Mouse (Mus musculus) midbrain, embryonic 14.5 days (tissue): ENCODE data around the gene Ppy. TPM values are rescaled to one million over a fixed set of nuclear protein-coding genes. Genes with fewer than 3 reads are reported as not detected.

Experiments
- ATAC-seq: fragments of 200-750 bp; cut with Nextera tagmentation; 2 replicates; pipeline ENCODE4 v1.8.0; 2017; ENCODE audit warnings: moderate number of reproducible peaks, moderate library complexity; ENCODE audit not compliant: low FRiP score, low TSS enrichment
- DNase-seq: peaks from one replicate; pipeline ENCODE4 v3.0.0-alpha.2; 2015
- H3K27ac ChIP-seq: fragments of 300-500 bp; sonication (generic); replicated peaks from 2 replicates; pipeline ENCODE4 v1.5.1; 2014; ENCODE audit warnings: mild to moderate bottlenecking, low read depth, low read length, moderate library complexity
- H3K27me3 ChIP-seq: fragments of 300-500 bp; sonication (generic); 2 replicates; pipeline ENCODE4 v1.6.1; 2014; ENCODE audit warnings: low read length, control low read depth, mixed read lengths; ENCODE audit not compliant: control insufficient read depth, insufficient read depth
- H3K36me3 ChIP-seq: fragments of 300-500 bp; sonication (generic); 2 replicates; pipeline ENCODE4 v1.6.1; 2014; ENCODE audit warnings: low read length, control low read depth; ENCODE audit not compliant: control insufficient read depth, insufficient read depth
- H3K4me1 ChIP-seq: fragments of 300-500 bp; sonication (generic); 2 replicates; pipeline ENCODE4 v1.6.1; 2014; ENCODE audit warnings: mild to moderate bottlenecking, antibody characterized with exemption, low read length, control low read depth; ENCODE audit not compliant: control insufficient read depth, insufficient read depth
- H3K4me2 ChIP-seq: fragments of 300-500 bp; sonication (generic); 2 replicates; pipeline ENCODE4 v1.6.1; 2014; ENCODE audit warnings: mild to moderate bottlenecking, low read length, moderate library complexity
- H3K4me3 ChIP-seq: fragments of 300-500 bp; sonication (generic); replicated peaks from 2 replicates; pipeline ENCODE4 v1.5.1; 2014; ENCODE audit warnings: low read depth, low read length
- H3K9ac ChIP-seq: fragments of 300-500 bp; sonication (generic); replicated peaks from 2 replicates; pipeline ENCODE4 v1.6.1; 2014; ENCODE audit warnings: mild to moderate bottlenecking, low read length, moderate library complexity
- H3K9me3 ChIP-seq: fragments of 300-500 bp; sonication (generic); 2 replicates; pipeline ENCODE4 v1.6.1; 2016; ENCODE audit warnings: low read length, control low read depth, mixed read lengths; ENCODE audit not compliant: control insufficient read depth
- WGBS: fragments of 180-500 bp; shearing (Covaris S2); extraction: QIAGEN DNeasy Blood & Tissue Kit; methylation state at CpG from one replicate; pipeline ENCODE4 v1.1.7; 2014; 5-methylcytosine and 5-hydroxymethylcytosine counted together
- polyA plus RNA-seq: library from polyadenylated mRNA; unstranded; fragments of >200 nt; fragmentation: Nextera tagmentation; extraction: Ambion mirVana; gene quantifications from 2 replicates; pipeline ENCODE4 v1.2.1, GENCODE M21; 2014

The Ppy gene
- polyA plus RNA-seq, 1 experiment from 2014 or later: not detected

GRCm38 (mm10) chr11:102086331-102086730 lies 14.8 kb downstream of the Ppy start:
- Histone ChIP-seq H3K4me2 (peak overlapping the region; percentile 73), H3K27ac (peak overlapping the region; percentile 96), H3K4me3 (peak overlapping the region; percentile 62), H3K36me3 (peaks cover 7% of the 10 kb centered on the region; the same call in 1 of the 2 replicates), H3K4me1 (peaks cover 26% of the 10 kb centered on the region), H3K9me3 (no peaks in the 10 kb centered on the region), H3K27me3 (no peaks in the 10 kb centered on the region), H3K9ac (peak overlapping the region; percentile 79)
- 0 out of 2 replicates have a peak, but pooled peaks have one; percentile 38 for ATAC-seq
- 2% methylated on average over 3 of the region's 3 CpGs for WGBS
- peak; percentile 89 for DNase-seq

GRCm38 (mm10) chr11:102084159-102084558 lies 17.0 kb downstream of the Ppy start:
- Histone ChIP-seq H3K4me2 (no peak overlapping the region), H3K9me3 (no peaks in the 10 kb centered on the region), H3K4me1 (peaks cover 20% of the 10 kb centered on the region), H3K36me3 (peaks cover 14% of the 10 kb centered on the region; the same call in 1 of the 2 replicates), H3K4me3 (no peak overlapping the region), H3K27ac (no peak overlapping the region), H3K27me3 (no peaks in the 10 kb centered on the region), H3K9ac (no peak overlapping the region)
- ATAC-seq (no peak), DNase-seq (no peak)
- 13% methylated on average over 7 of the region's 7 CpGs for WGBS

GRCm38 (mm10) chr11:102083193-102083592 lies 17.9 kb downstream of the Ppy start:
- ATAC-seq (no peak), DNase-seq (peak; percentile 63)
- Histone ChIP-seq H3K4me1 (peaks cover 20% of the 10 kb centered on the region), H3K36me3 (peaks cover 15% of the 10 kb centered on the region), H3K27ac (no peak overlapping the region), H3K4me2 (peak overlapping the region; percentile 79), H3K4me3 (no peak overlapping the region), H3K9me3 (no peaks in the 10 kb centered on the region), H3K9ac (no peak overlapping the region), H3K27me3 (no peaks in the 10 kb centered on the region)
- 37% methylated on average over 4 of the region's 4 CpGs for WGBS

DNA sequence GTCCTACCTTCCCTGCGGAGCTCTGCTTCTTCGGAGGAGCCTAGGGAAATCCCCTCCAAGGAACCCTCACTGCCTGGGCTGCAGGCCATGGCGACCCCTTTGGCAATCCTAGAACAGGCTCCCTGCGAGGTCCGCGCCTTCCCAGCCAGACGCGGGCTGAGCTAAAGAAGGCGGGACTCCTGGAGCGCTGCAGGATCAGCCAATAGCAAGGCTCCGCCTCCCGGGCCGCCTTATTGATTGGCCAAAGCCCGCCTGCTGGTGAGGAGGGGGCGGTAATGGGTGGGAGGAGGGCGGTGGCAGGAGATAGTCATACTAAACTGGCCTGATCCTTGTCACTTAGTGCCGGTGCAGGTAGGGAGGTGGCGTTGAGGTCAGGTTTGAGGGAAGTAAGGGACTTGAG lies 18.8 kb downstream of the Ppy start:
- 2% methylated on average over 18 of the region's 18 CpGs for WGBS
- Histone ChIP-seq H3K4me1 (peaks cover 20% of the 10 kb centered on the region), H3K4me3 (peak overlapping the region; percentile 39), H3K9ac (peak overlapping the region; percentile 58), H3K27me3 (no peaks in the 10 kb centered on the region), H3K9me3 (no peaks in the 10 kb centered on the region), H3K4me2 (peak overlapping the region; percentile 79), H3K36me3 (peaks cover 23% of the 10 kb centered on the region), H3K27ac (no peak overlapping the region)
- ATAC-seq: peak; percentile 84
- DNase-seq: peak; percentile 94

DNA sequence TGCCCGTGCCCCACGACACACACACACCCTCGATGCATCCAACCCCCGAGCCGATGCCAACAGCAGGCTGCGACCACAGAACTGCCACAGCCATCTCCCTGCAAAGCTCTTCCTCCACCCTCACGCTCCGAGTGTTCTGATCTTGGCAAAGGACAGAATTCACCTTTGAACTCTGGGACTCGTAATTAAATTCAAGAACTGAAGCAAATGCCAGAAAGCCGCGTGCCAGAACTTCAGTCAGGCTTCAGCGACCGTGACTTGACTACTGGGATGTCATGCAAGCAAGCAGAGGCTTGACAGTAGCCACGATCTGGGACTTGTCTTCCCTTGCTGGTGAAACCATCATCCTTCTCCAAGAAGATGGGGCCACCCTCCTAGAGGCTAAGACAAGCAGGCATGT lies 27.4 kb downstream of the Ppy start:
- DNase-seq (no peak), ATAC-seq (no peak)
- Histone ChIP-seq H3K4me2 (no peak overlapping the region), H3K9me3 (no peaks in the 10 kb centered on the region), H3K4me3 (no peak overlapping the region), H3K27ac (no peak overlapping the region), H3K27me3 (no peaks in the 10 kb centered on the region), H3K36me3 (peaks cover 39% of the 10 kb centered on the region), H3K9ac (no peak overlapping the region), H3K4me1 (no peaks in the 10 kb centered on the region)
- 55% methylated on average over 14 of the region's 14 CpGs for WGBS

DNA sequence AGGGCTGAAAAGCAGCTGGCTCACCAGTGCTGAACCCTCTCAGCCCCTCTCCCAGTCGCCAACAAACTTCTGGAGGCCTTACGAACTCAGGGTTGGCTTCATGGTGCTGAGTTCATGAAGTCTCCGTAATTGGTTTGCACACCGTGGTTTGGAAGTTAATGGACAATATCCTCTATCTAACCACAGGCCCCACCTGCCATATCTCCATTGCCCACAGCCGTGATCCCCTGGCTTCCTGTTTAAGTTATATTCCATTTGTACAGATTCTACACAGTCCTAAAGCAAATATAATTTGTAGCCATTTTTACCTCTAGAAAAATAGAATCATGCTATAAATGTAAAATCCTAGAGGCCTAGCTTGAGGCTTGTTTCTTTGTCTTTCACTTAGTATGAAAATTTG lies 28.4 kb downstream of the Ppy start:
- WGBS: 83% methylated on average over 5 of the region's 5 CpGs
- Histone ChIP-seq H3K36me3 (peaks cover 33% of the 10 kb centered on the region), H3K27ac (no peak overlapping the region), H3K4me3 (no peak overlapping the region), H3K4me2 (no peak overlapping the region), H3K9ac (no peak overlapping the region), H3K9me3 (no peaks in the 10 kb centered on the region), H3K4me1 (no peaks in the 10 kb centered on the region), H3K27me3 (no peaks in the 10 kb centered on the region)
- DNase-seq (no peak), ATAC-seq (no peak)

DNA sequence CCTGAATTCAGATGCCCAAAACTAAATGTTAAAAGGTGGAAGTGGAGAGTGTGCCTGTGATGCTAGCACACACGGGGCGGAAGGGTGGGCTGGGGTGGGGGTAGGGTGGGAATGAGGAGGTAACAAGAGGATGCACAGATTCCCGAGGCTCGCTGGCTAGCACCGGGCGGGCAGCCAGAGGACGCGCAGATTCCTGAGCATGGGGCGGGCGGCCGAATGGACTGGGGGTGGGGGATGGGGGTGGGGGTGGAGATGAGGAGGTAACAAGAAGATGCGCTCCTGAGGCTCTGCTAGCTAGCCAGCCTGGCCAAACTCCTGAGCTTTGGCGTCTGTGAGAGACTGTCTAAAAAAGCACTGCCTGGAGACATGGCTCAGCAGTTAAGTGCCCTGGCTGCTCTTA lies 30.7 kb downstream of the Ppy start:
- DNase-seq (peak; percentile 24), ATAC-seq (no peak)
- Histone ChIP-seq H3K4me1 (no peaks in the 10 kb centered on the region), H3K9ac (no peak overlapping the region), H3K36me3 (peaks cover 15% of the 10 kb centered on the region), H3K27me3 (no peaks in the 10 kb centered on the region), H3K4me2 (peak overlapping the region; percentile 17; the same call in 1 of the 2 replicates), H3K4me3 (no peak overlapping the region), H3K9me3 (no peaks in the 10 kb centered on the region), H3K27ac (no peak overlapping the region)
- WGBS: 3% methylated on average over 13 of the region's 13 CpGs

- 52% methylated on average over 11 of the region's 11 CpGs for WGBS
- no peak overlapping the region for H3K9ac ChIP-seq
- H3K27ac ChIP-seq: no peak overlapping the region
- no peak overlapping the region for H3K4me3 ChIP-seq
- ATAC-seq (no peak), DNase-seq (no peak)
- no peaks in the 10 kb centered on the region for H3K27me3 ChIP-seq
- no peaks in the 10 kb centered on the region for H3K4me1 ChIP-seq
- peaks cover 11% of the 10 kb centered on the region for H3K36me3 ChIP-seq
- no peaks in the 10 kb centered on the region for H3K9me3 ChIP-seq
- H3K4me2 ChIP-seq: no peak overlapping the region
Observed at GRCm38 (mm10) chr11:102069633-102070032, 31.5 kb downstream of the Ppy start.

- 45% methylated on average over 2 of the region's 2 CpGs for WGBS
- ATAC-seq: no peak
Observed at GRCm38 (mm10) chr11:102068969-102069368, 32.1 kb downstream of the Ppy start.

More at GRCm38 (mm10) chr11:102068969-102069368, 32.1 kb downstream of the Ppy start:
- no peaks in the 10 kb centered on the region for H3K27me3 ChIP-seq
- H3K4me1 ChIP-seq: no peaks in the 10 kb centered on the region
- no peak overlapping the region for H3K4me3 ChIP-seq
- H3K4me2 ChIP-seq: no peak overlapping the region
- H3K36me3 ChIP-seq: peaks cover 9% of the 10 kb centered on the region
- H3K9me3 ChIP-seq: no peaks in the 10 kb centered on the region
- H3K27ac ChIP-seq: no peak overlapping the region
- H3K9ac ChIP-seq: no peak overlapping the region
- DNase-seq: peak; percentile 55
